Comparison of ENCODE assay signal across 25 mouse cellular contexts in genomic region chr12:70833050-70833449, GRCm38 (mm10).
"Had no signal": no experiment of that assay in that cellular context is flagged by ENCODE, and none has a peak within 500 bp of the region (broad histone marks: within the 10 kb centered on the region; RNA-seq: fewer than 3 reads in every experiment).

No protein-coding gene starts in this region.

- DNase-seq: gastrocnemius, postnatal 14 days; heart, adult 18-20 months; heart, postnatal 10 days; heart, postnatal 4 days; kidney, adult 18-20 months; kidney, adult 8-10 months; kidney, postnatal 10 days; kidney, postnatal 25 days; kidney, postnatal 4 days; liver; liver, embryonic 13.5 days; liver, postnatal 0 days had no signal

- H3K4me1 ChIP-seq: intestine, embryonic 15.5 days had no signal

- ATAC-seq: hindbrain, embryonic 16.5 days; intestine, embryonic 15.5 days; intestine, postnatal 0 days had no signal

- H3K27me3 ChIP-seq: heart, embryonic 12.5 days; hindbrain, embryonic 12.5 days; intestine, embryonic 15.5 days; limb, embryonic 12.5 days; liver, embryonic 13.5 days had no signal

- H3K4me3 ChIP-seq: heart, embryonic 10.5 days; heart, embryonic 12.5 days; hindbrain, embryonic 10.5 days; hindbrain, embryonic 12.5 days; intestine, embryonic 15.5 days; layer of hippocampus, adult 2 months; left cerebral cortex, adult 2 months; limb, embryonic 10.5 days; limb, embryonic 12.5 days; liver, embryonic 13.5 days; liver, embryonic 15.5 days had no signal

- H3K27ac ChIP-seq: heart, embryonic 10.5 days; hindbrain, embryonic 10.5 days; hindbrain, embryonic 12.5 days; hindbrain, embryonic 14.5 days; intestine, embryonic 15.5 days; layer of hippocampus, adult 2 months; left cerebral cortex, adult 2 months; limb, embryonic 10.5 days; limb, embryonic 12.5 days; liver, embryonic 13.5 days; liver, embryonic 15.5 days had no signal
